Mouse (Mus musculus): ENCODE data around the gene Aqp7. TPM values are rescaled to one million over a fixed set of nuclear protein-coding genes. Genes with fewer than 3 reads are reported as not detected.

Gene Aqp7
- polyA plus RNA-seq, 1 experiment from 2014 or later, result 4.4 TPM

DNA sequence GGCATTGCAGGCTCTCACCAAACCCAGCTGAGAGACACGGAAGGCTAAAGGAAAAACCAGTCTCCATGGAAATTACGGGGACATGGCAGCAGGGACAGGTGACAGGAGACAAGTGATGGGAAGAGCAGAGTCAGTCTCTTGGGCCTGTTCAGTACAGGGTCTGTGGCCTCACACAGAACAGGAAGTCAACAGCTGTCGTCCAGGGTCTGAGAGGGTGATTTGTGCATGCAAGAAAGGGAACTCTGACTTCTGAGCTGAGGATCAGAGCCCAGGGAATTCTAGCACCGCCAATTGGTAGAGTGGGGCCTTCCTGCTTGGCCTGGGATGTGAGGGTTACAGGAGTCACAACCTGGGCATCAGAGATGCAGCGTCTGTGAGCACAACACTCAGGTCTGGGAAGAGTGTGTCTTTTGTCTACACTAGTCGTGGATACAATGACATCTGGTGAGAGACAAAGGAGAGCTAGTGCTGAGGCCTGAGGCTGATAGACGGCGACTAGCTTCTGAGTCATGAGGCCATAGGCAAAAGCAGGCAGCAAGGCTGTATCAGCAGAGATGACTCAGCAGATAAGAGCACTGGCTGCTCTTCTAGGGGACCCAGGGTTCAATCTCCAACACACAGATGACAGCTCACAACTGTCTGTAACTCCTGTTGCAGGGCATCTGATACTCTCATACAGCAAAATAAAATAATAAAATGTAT, 21.7 kb downstream of the Aqp7 start:
- 48% methylated on average over 8 of the region's 8 CpGs for WGBS
- Histone ChIP-seq H3K4me1 (replicated peaks; ENCODE audit: insufficient read depth, low read length) (no peaks in the 10 kb centered on the region), H3K9me3 (replicated peaks; ENCODE audit: low read length) (no peaks in the 10 kb centered on the region), H3K27me3 (ENCODE audit: insufficient read depth, low read length) (no peaks in the 10 kb centered on the region), H3K27ac (no peak overlapping the region; the same call in 1 of the 2 replicates), H3K36me3 (ENCODE audit: insufficient read depth, low read length) (peaks cover 34% of the 10 kb centered on the region; the same call in 1 of the 2 replicates), H3K4me2 (ENCODE audit: low read length) (no peak overlapping the region), H3K9ac (ENCODE audit: low read depth, low read length) (no peak overlapping the region), H3K4me3 (replicated peaks; ENCODE audit: low read depth, low read length) (no peak overlapping the region)
- no peak for TF ChIP-seq CTCF (IDR thresholded peaks at IDR 0.05; ENCODE audit: low read depth)
- ATAC-seq (replicated peaks; ENCODE audit: low FRiP score, low read depth), result no peak
- no peak for DNase-seq (ENCODE audit: low spot score)

GRCm38 (mm10) chr4:41021094-41021493, 26.8 kb downstream of the Aqp7 start:
- no peaks in the 10 kb centered on the region for H3K9me3 ChIP-seq (replicated peaks; ENCODE audit: low read length)
- 0 out of 2 replicates have a peak, but pooled peaks have one; percentile 40 for TF ChIP-seq CTCF (IDR thresholded peaks at IDR 0.05; ENCODE audit: low read depth)
- no peaks in the 10 kb centered on the region for H3K27me3 ChIP-seq (ENCODE audit: insufficient read depth, low read length)
- H3K9ac ChIP-seq (ENCODE audit: low read depth, low read length), result no peak overlapping the region
- 89% methylated on average over 5 of the region's 5 CpGs for WGBS
- H3K4me2 ChIP-seq (ENCODE audit: low read length), result no peak overlapping the region
- ATAC-seq (replicated peaks; ENCODE audit: low FRiP score, low read depth), result no peak
- no peak for DNase-seq (ENCODE audit: low spot score)
- H3K27ac ChIP-seq, result no peak overlapping the region
- peaks cover 47% of the 10 kb centered on the region for H3K36me3 ChIP-seq (ENCODE audit: insufficient read depth, low read length)
- H3K4me1 ChIP-seq (replicated peaks; ENCODE audit: insufficient read depth, low read length), result no peaks in the 10 kb centered on the region
- H3K4me3 ChIP-seq (replicated peaks; ENCODE audit: low read depth, low read length), result no peak overlapping the region

DNA sequence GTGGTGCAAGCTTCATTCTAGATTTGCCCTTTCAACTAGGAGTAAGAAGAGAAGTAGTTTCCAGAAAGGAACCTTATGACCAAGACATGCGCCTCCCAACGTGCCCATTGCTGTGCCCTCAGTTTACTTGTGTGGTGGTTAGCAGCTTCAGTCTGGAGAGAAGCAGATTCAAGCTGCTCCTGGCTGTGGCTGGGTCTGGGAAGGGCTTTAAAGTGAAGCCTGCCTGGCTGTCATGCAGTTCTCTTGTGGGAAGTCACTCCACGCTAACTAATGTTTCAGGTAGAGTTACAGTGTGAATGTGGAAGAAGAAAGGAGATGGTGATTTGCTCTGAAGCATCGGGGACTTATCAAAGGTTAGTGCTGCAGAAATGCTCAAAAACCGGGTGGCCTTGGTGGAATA, 32.1 kb downstream of the Aqp7 start:
- H3K4me2 ChIP-seq (ENCODE audit: low read length), result no peak overlapping the region
- peaks cover 47% of the 10 kb centered on the region for H3K36me3 ChIP-seq (ENCODE audit: insufficient read depth, low read length)

GRCm38 (mm10) chr4:41013351-41013750, 34.6 kb downstream of the Aqp7 start:
- ATAC-seq (replicated peaks; ENCODE audit: low FRiP score, low read depth), result no peak
- no peaks in the 10 kb centered on the region for H3K27me3 ChIP-seq (ENCODE audit: insufficient read depth, low read length)
- H3K36me3 ChIP-seq (ENCODE audit: insufficient read depth, low read length), result peaks cover 55% of the 10 kb centered on the region
- no peak overlapping the region for H3K4me3 ChIP-seq (replicated peaks; ENCODE audit: low read depth, low read length)
- H3K9ac ChIP-seq (ENCODE audit: low read depth, low read length), result no peak overlapping the region
- WGBS, result 89% methylated on average over 3 of the region's 3 CpGs
- H3K27ac ChIP-seq, result no peak overlapping the region
- no peaks in the 10 kb centered on the region for H3K4me1 ChIP-seq (replicated peaks; ENCODE audit: insufficient read depth, low read length)
- DNase-seq (ENCODE audit: low spot score), result no peak
- H3K9me3 ChIP-seq (replicated peaks; ENCODE audit: low read length), result no peaks in the 10 kb centered on the region
- no peak overlapping the region for H3K4me2 ChIP-seq (ENCODE audit: low read length)
- TF ChIP-seq CTCF (IDR thresholded peaks at IDR 0.05; ENCODE audit: low read depth), result no peak

More for the DNA sequence above, 32.1 kb downstream of the Aqp7 start:
- no peak for DNase-seq (ENCODE audit: low spot score)
- Histone ChIP-seq H3K27me3 (ENCODE audit: insufficient read depth, low read length) (no peaks in the 10 kb centered on the region), H3K9ac (ENCODE audit: low read depth, low read length) (no peak overlapping the region), H3K9me3 (replicated peaks; ENCODE audit: low read length) (no peaks in the 10 kb centered on the region), H3K4me1 (replicated peaks; ENCODE audit: insufficient read depth, low read length) (no peaks in the 10 kb centered on the region), H3K27ac (no peak overlapping the region), H3K4me3 (replicated peaks; ENCODE audit: low read depth, low read length) (no peak overlapping the region)
- TF ChIP-seq CTCF (IDR thresholded peaks at IDR 0.05; ENCODE audit: low read depth), result no peak
- 96% methylated on average over 5 of the region's 5 CpGs for WGBS
- no peak for ATAC-seq (replicated peaks; ENCODE audit: low FRiP score, low read depth)

DNA sequence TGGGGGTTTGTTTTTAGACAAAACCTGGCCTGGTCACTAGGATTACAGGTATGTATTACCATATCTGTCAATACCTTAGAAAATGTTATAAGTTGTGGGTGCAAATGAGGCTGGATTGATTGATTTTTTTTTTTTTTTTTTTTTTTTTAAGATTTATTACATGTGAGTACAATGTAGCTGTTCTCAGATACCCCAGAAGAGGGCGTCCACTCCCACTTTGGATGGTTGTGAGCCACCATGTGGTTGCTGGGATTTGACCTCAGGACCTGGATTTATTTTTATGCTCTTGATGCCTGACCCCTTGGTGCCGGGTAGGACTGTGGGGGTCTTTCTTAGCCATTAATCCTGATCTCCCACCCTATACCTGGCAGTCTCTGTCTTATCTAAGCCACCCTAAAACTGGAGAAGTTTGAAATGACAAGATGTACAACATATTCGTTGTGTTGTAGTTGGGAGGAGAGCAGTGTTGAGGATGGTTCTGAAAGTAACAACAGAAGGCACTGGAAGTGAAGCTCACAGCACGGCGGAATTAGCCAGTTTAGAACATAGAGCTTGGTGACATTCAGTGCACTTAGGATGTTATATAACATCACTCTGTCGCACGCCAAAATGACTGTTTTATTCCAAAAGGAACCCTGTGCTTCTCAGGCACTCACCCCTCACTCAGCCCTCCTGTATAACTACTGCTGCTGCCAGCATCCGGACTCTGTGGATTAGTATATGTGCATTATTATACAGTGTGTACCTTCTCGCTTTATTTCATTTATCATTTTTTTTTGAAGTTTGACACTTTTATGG, 46.9 kb downstream of the Aqp7 start:
- H3K27ac ChIP-seq, result no peak overlapping the region
- H3K9ac ChIP-seq (ENCODE audit: low read depth, low read length), result no peak overlapping the region
- no peaks in the 10 kb centered on the region for H3K9me3 ChIP-seq (replicated peaks; ENCODE audit: low read length)
- H3K27me3 ChIP-seq (ENCODE audit: insufficient read depth, low read length), result no peaks in the 10 kb centered on the region
- peak; percentile 35; the same call in 1 of the 2 replicates for TF ChIP-seq CTCF (IDR thresholded peaks at IDR 0.05; ENCODE audit: low read depth)
- no peak overlapping the region for H3K4me2 ChIP-seq (ENCODE audit: low read length)
- no peak overlapping the region for H3K4me3 ChIP-seq (replicated peaks; ENCODE audit: low read depth, low read length)
- WGBS, result 85% methylated on average over 9 of the region's 9 CpGs
- H3K36me3 ChIP-seq (ENCODE audit: insufficient read depth, low read length), result peaks cover 80% of the 10 kb centered on the region
- DNase-seq (ENCODE audit: low spot score) (no peak), ATAC-seq (replicated peaks; ENCODE audit: low FRiP score, low read depth) (no peak)
- no peaks in the 10 kb centered on the region for H3K4me1 ChIP-seq (replicated peaks; ENCODE audit: insufficient read depth, low read length)

DNA sequence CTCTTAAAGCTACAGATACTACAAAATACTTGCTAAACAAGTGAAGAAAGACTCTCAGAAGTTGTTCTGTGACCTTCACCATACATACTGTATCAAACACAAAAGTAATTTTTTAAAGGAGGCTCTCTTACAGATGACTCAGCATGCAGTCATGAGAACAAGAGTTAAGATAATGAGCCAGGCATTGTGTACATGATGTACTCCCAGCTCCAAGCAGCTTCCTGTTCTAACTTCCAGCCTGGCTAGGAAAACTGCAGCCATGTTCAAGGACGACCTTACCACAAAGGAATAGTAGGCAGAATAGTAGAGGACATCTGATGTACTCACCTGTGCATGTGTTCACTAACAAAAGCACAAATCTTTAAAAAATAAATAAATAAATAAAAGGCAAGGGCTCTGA, 47.7 kb downstream of the Aqp7 start:
- Histone ChIP-seq H3K27ac (no peak overlapping the region), H3K4me3 (replicated peaks; ENCODE audit: low read depth, low read length) (no peak overlapping the region), H3K27me3 (ENCODE audit: insufficient read depth, low read length) (no peaks in the 10 kb centered on the region), H3K9me3 (replicated peaks; ENCODE audit: low read length) (no peaks in the 10 kb centered on the region), H3K4me2 (ENCODE audit: low read length) (no peak overlapping the region), H3K36me3 (ENCODE audit: insufficient read depth, low read length) (peaks cover 86% of the 10 kb centered on the region), H3K4me1 (replicated peaks; ENCODE audit: insufficient read depth, low read length) (no peaks in the 10 kb centered on the region), H3K9ac (ENCODE audit: low read depth, low read length) (no peak overlapping the region)
- no peak for TF ChIP-seq CTCF (IDR thresholded peaks at IDR 0.05; ENCODE audit: low read depth)
- 77% methylated on average over 1 of the region's 1 CpGs for WGBS
- ATAC-seq (replicated peaks; ENCODE audit: low FRiP score, low read depth), result no peak
- DNase-seq (ENCODE audit: low spot score), result no peak

Measured in kidney, postnatal 0 days (tissue).